Mouse (Mus musculus) left cerebral cortex, adult 11 months (tissue): ENCODE measurements around the gene Erbb3.

Experiments
- DNase-seq: peaks from one replicate; pipeline ENCODE4 v3.0.0; 2022; ENCODE audit warnings: low spot score

Gene Erbb3

GRCm38 (mm10) chr10:128526366-128527356 lies 62.8 kb downstream of the Erbb3 start:
- DNase-seq, result no peak

GRCm38 (mm10) chr10:128525671-128526308 lies 63.7 kb downstream of the Erbb3 start, which contains the start of gene Esyt1:
TSS of gene Esyt1 (minus strand) at chr10:128525871.
- DNase-seq, result peak; percentile 91

- no peak for DNase-seq
Measured at GRCm38 (mm10) chr10:128524732-128525662, 64.5 kb downstream of the Erbb3 start.

GRCm38 (mm10) chr10:128524111-128524731 lies 65.2 kb downstream of the Erbb3 start:
- DNase-seq, result no peak

- DNase-seq, result no peak
Measured at GRCm38 (mm10) chr10:128522351-128522750, 67.1 kb downstream of the Erbb3 start.

- no peak for DNase-seq
Measured at GRCm38 (mm10) chr10:128520591-128520990, 68.9 kb downstream of the Erbb3 start.

- DNase-seq, result no peak
Measured at GRCm38 (mm10) chr10:128518833-128519232, 70.6 kb downstream of the Erbb3 start.
